ENCODE assay signal across 8 mouse cellular contexts in genomic region chr4:59437990-59438854, GRCm38 (mm10). TPM values are rescaled to one million over a fixed set of nuclear protein-coding genes. Genes with fewer than 3 reads are reported as not detected.
A peak's percentile ranks its signal among the peaks of the same experiment; 100 is the strongest.
DNase-seq lines count a peak whose midpoint lies in the region; ATAC-seq lines count a peak whose summit lies in the region.

TSS of gene Susd1 (minus strand) at chr4:59438633.

- peak within 1 kb of the TSS; percentile 100 for H3K4me2 ChIP-seq in hindbrain, embryonic 11.5 days (replicated peaks; ENCODE audit: low read depth, low read length)

- no peaks in the 10 kb centered on the region for H3K9me3 ChIP-seq in hindbrain, embryonic 11.5 days (ENCODE audit: control insufficient read depth, low read length)

- peaks cover 4% of the 10 kb centered on the region; the same call in 1 of the 2 replicates for H3K4me1 ChIP-seq in hindbrain, embryonic 11.5 days (replicated peaks; ENCODE audit: control insufficient read depth, insufficient read depth, low read length)

- peak within 1 kb of the TSS; percentile 67 for H3K9ac ChIP-seq in hindbrain, embryonic 11.5 days (ENCODE audit: low read depth, low read length)

- peak; percentile 83 for ATAC-seq in frontal cortex, adult (ENCODE audit: low TSS enrichment)
- ATAC-seq in hindbrain, embryonic 11.5 days (ENCODE audit: low FRiP score), result peak; percentile 89

- whole genome bisulfite sequencing in hindbrain, embryonic 11.5 days, result under 1% methylated on average over 69 of the region's 75 CpGs

- H3K4me3 ChIP-seq in hindbrain, embryonic 11.5 days (ENCODE audit: low read depth, low read length), result peak within 1 kb of the TSS; percentile 57

- peak; percentile 34 to 44 for DNase-seq in CD8-positive naive resting alpha-beta T cell, adult 2 months (ENCODE audit: low read depth in 2 of 2, low spot score in 2 of 2)
- DNase-seq in brain, adult 2 months (ENCODE audit: low read depth, low spot score), result peak; percentile 69
- DNase-seq in hindbrain, embryonic 11.5 days (ENCODE audit: low spot score), result peak; percentile 69
- peak; percentile 37 to 39 for DNase-seq in layer of hippocampus, postnatal 14 days (ENCODE audit: low spot score in 2 of 2)
- DNase-seq in lung, postnatal 10 days, result peak; percentile 71
- peak; percentile 61 for DNase-seq in ovary, postnatal 14 days (ENCODE audit: low spot score)
- peak; percentile 84 for DNase-seq in thymus, postnatal 14 days

- H3K27ac ChIP-seq in hindbrain, embryonic 11.5 days (ENCODE audit: low read depth, low read length), result no peak within 1 kb of the TSS

- peaks cover 12% of the 10 kb centered on the region; the same call in 1 of the 2 replicates for H3K27me3 ChIP-seq in hindbrain, embryonic 11.5 days (ENCODE audit: control insufficient read depth, insufficient read depth, low read length)

- no peaks in the 10 kb centered on the region for H3K36me3 ChIP-seq in hindbrain, embryonic 11.5 days (ENCODE audit: control insufficient read depth, insufficient read depth, low read length)

RNA-seq across cellular contexts. Expression of gene Susd1, which starts in this region (rescaled TPM):
- polyA plus RNA-seq in hindbrain, embryonic 11.5 days (2014; fragmentation: Nextera tagmentation; extraction: Ambion mirVana), result 0.94 and 1.5 TPM in 2 replicates
- total RNA-seq in layer of hippocampus, postnatal 14 days (2021), result 1 to 10 TPM; 6.5 to 7.3 TPM
